ENCODE assay signal across 9 mouse cellular contexts in genomic region chr13:78194850-78195600, GRCm38 (mm10). TPM values are rescaled to one million over a fixed set of nuclear protein-coding genes. Genes with fewer than 3 reads are reported as not detected.
DNase-seq lines count a peak whose midpoint lies in the region; ATAC-seq and TF ChIP-seq lines count a peak whose summit lies in the region.
"Had no signal": no experiment of that assay in that cellular context is flagged by ENCODE, and none has a peak within 500 bp of the region (broad histone marks: within the 10 kb centered on the region; RNA-seq: fewer than 3 reads in every experiment).

No protein-coding gene starts in this region.

- no peak for TF ChIP-seq POLR2A in cerebellum, adult 2 months (IDR thresholded peaks at IDR 0.05; ENCODE audit: borderline replicate concordance, insufficient read depth, low read length)

- no peak for ATAC-seq in heart, postnatal 0 days (ENCODE audit: insufficient read depth, low read depth)
- ATAC-seq in midbrain, embryonic 13.5 days: peak; percentile 4

- H3K27ac ChIP-seq in heart, embryonic 10.5 days: peak overlapping the region; percentile 84
- H3K27ac ChIP-seq in cerebellum, adult 2 months (ENCODE audit: insufficient read depth, low read length): peak overlapping the region; percentile 71
- H3K27ac ChIP-seq in heart, postnatal 0 days (ENCODE audit: low read depth): no peak overlapping the region
- peak overlapping the region; percentile 95 for H3K27ac ChIP-seq in midbrain, embryonic 13.5 days

- no peak for TF ChIP-seq CTCF in cerebellum, adult 2 months (IDR thresholded peaks at IDR 0.05; ENCODE audit: borderline replicate concordance, insufficient read depth, low read depth, low read length)
- no peak for TF ChIP-seq CTCF in heart, postnatal 0 days (IDR thresholded peaks at IDR 0.05; ENCODE audit: low read depth)

- peak overlapping the region; percentile 58 for H3K4me2 ChIP-seq in heart, postnatal 0 days (ENCODE audit: low read depth, low read length)
- H3K4me2 ChIP-seq in midbrain, embryonic 13.5 days (replicated peaks): peak overlapping the region; percentile 86

- no peak for DNase-seq in heart, embryonic 10.5 days (ENCODE audit: low spot score)
- no peak for DNase-seq in heart, postnatal 4 days
- DNase-seq in 3T3-L1 (ENCODE audit: low read depth, low spot score): peak; percentile 12
- peak; percentile 68 to 74 for DNase-seq in cerebellum, adult 2 months
- DNase-seq in heart, postnatal 0 days (ENCODE audit: low spot score): no peak
- DNase-seq in spleen, adult 12 weeks (ENCODE audit: low spot score): no peak
- DNase-seq in gastrocnemius, postnatal 10 days: no peak

- WGBS in heart, embryonic 10.5 days: 3% methylated on average over 64 of the region's 64 CpGs
- 9% methylated on average over 64 of the region's 64 CpGs for WGBS in cerebellum, adult 2 months
- WGBS in heart, postnatal 0 days: 16% methylated on average over 64 of the region's 64 CpGs
- under 1% methylated on average over 64 of the region's 64 CpGs for WGBS in midbrain, embryonic 13.5 days

- H3K36me3 ChIP-seq in heart, embryonic 10.5 days: 0 out of 2 replicates have a peak, but pooled peaks cover 9% of the 10 kb centered on the region
- H3K36me3 ChIP-seq in heart, postnatal 0 days (replicated peaks; ENCODE audit: control insufficient read depth, insufficient read depth, low read length): no peaks in the 10 kb centered on the region
- H3K36me3 ChIP-seq in midbrain, embryonic 13.5 days: peaks cover 13% of the 10 kb centered on the region
- H3K36me3 ChIP-seq: G1E had no signal

- H3K4me3 ChIP-seq in heart, embryonic 10.5 days: peak overlapping the region; percentile 67
- peak overlapping the region; percentile 60 for H3K4me3 ChIP-seq in cerebellum, adult 2 months (replicated peaks; ENCODE audit: insufficient read depth, low read depth, low read length)
- H3K4me3 ChIP-seq in heart, postnatal 0 days (ENCODE audit: low read depth, low read length): peak overlapping the region; percentile 39
- peak overlapping the region; percentile 94 for H3K4me3 ChIP-seq in midbrain, embryonic 13.5 days (replicated peaks)

- peaks cover 63% of the 10 kb centered on the region for H3K27me3 ChIP-seq in heart, embryonic 10.5 days (ENCODE audit: insufficient read depth, poor library complexity, severe bottlenecking)
- H3K27me3 ChIP-seq in cerebellum, adult 2 months (ENCODE audit: control insufficient read depth, insufficient read depth, low read length): no peaks in the 10 kb centered on the region
- peaks cover 59% of the 10 kb centered on the region for H3K27me3 ChIP-seq in heart, postnatal 0 days (ENCODE audit: control insufficient read depth, insufficient read depth, low read length)
- peaks cover 31% of the 10 kb centered on the region for H3K27me3 ChIP-seq in midbrain, embryonic 13.5 days

- H3K4me1 ChIP-seq in heart, embryonic 10.5 days: peaks cover 23% of the 10 kb centered on the region
- peaks cover 2% of the 10 kb centered on the region; the same call in 1 of the 2 replicates for H3K4me1 ChIP-seq in cerebellum, adult 2 months (ENCODE audit: control insufficient read depth, insufficient read depth, low read length)
- H3K4me1 ChIP-seq in heart, postnatal 0 days (ENCODE audit: control insufficient read depth, insufficient read depth): peaks cover 11% of the 10 kb centered on the region; the same call in 1 of the 2 replicates
- H3K4me1 ChIP-seq in midbrain, embryonic 13.5 days (replicated peaks): peaks cover 39% of the 10 kb centered on the region

- no peaks in the 10 kb centered on the region for H3K9me3 ChIP-seq in heart, embryonic 10.5 days
- no peaks in the 10 kb centered on the region for H3K9me3 ChIP-seq in heart, postnatal 0 days (replicated peaks; ENCODE audit: control insufficient read depth, low read length)
- H3K9me3 ChIP-seq in midbrain, embryonic 13.5 days: no peaks in the 10 kb centered on the region

- TF ChIP-seq EP300 in heart, postnatal 0 days (IDR thresholded peaks at IDR 0.05; ENCODE audit: low read depth): no peak

- peak overlapping the region; percentile 26; the same call in 1 of the 2 replicates for H3K9ac ChIP-seq in heart, postnatal 0 days (replicated peaks; ENCODE audit: low read depth, low read length)
- H3K9ac ChIP-seq in midbrain, embryonic 13.5 days (replicated peaks): peak overlapping the region; percentile 96

RNA-seq across cellular contexts. Expression of gene Nr2f1, which starts 4.5 kb away (rescaled TPM):
- polyA plus RNA-seq in heart, embryonic 10.5 days (2016; fragmentation: Nextera tagmentation; extraction: Ambion mirVana): 6.0 and 13.8 TPM in 2 replicates
- total RNA-seq in heart, postnatal 4 days (2021): 1 to 10 TPM; 4.6 to 4.8 TPM
- polyA plus RNA-seq in cerebellum, adult 2 months (2012; rRNA removed): 71.3 and 84.5 TPM in 2 replicates
- total RNA-seq in heart, postnatal 0 days (2014; rRNA removed; ENCODE audit: low replicate concordance): 11.4 and 11.6 TPM in 2 replicates
- polyA plus RNA-seq in heart, postnatal 0 days (2015; fragmentation: Nextera tagmentation; extraction: Ambion mirVana): 2.0 and 2.3 TPM in 2 replicates
- polyA plus RNA-seq in midbrain, embryonic 13.5 days (2015; fragmentation: Nextera tagmentation; extraction: Ambion mirVana): 76.9 and 83.2 TPM in 2 replicates
- 1 to 10 TPM; 3.0 to 3.3 TPM for total RNA-seq in gastrocnemius, postnatal 10 days (2021)

Comparison
In these comparisons a context has a peak if more than half of its experiments do, and no peak if none do; other contexts are left out.
1. DNase-seq: peak in 3T3-L1 (single experiment) and cerebellum, adult 2 months (2 of 2); none in heart, embryonic 10.5 days (single experiment), heart, postnatal 4 days (single experiment), heart, postnatal 0 days (single experiment), spleen, adult 12 weeks (single experiment) and gastrocnemius, postnatal 10 days (single experiment).
2. H3K4me3 ChIP-seq: peak in every context shown above with its lines; median percentile 94 in midbrain, embryonic 13.5 days; 67 in heart, embryonic 10.5 days; 60 in cerebellum, adult 2 months; 39 in heart, postnatal 0 days.